Mouse (Mus musculus) Patski (cell line): ENCODE results near the gene Ei24. TPM values are rescaled to one million over a fixed set of nuclear protein-coding genes. Genes with fewer than 3 reads are reported as not detected.

Experiments used
- ATAC-seq: fragments of 100-300 bp; one replicate; pipeline ENCODE4 v1.8.0; 2021
- CTCF ChIA-PET: fragments of 350-600 bp; sonication (Branson Sonifier 250); formaldehyde crosslinking; loops from one replicate; lab custom pipeline; 2022; ENCODE audit warnings: inconsistent platforms; lab: Charles Lee
- POLR2A ChIA-PET: fragments of 350-600 bp; sonication (Branson Sonifier 250); formaldehyde crosslinking; loops from one replicate; lab custom pipeline; 2022; ENCODE audit warnings: antibody characterized with exemption, inconsistent platforms; lab: Charles Lee
- DNase-seq: peaks from one replicate; pipeline ENCODE4 v3.0.0-alpha.2; 2011; ENCODE audit warnings: low read depth, low spot score
- H3K27me3 ChIP-seq: fragments of 371-371 bp; one replicate; pipeline ENCODE4 v1.5.1; 2021
- CTCF ChIP-seq: fragments of 100-300 bp; IDR thresholded peaks from one replicate; pipeline ENCODE4 v1.5.1; 2021
- in situ Hi-C: fragments of 300-500 bp; cut with MboI; formaldehyde crosslinking; loops from 3 replicates; pipeline ENCODE4 v1.11.1; 2018; ENCODE audit warnings: low pct_unique_long_range_greater_than_20kb, mixed read lengths
- polyA plus RNA-seq: library from polyadenylated mRNA; unstranded; gene quantifications from one replicate; pipeline ENCODE4 v1.2.3, GENCODE M21; 2021

Ei24 gene
- polyA plus RNA-seq, 1 experiment from 2014 or later = 88.3 TPM

- in situ Hi-C loops = no loop called here
- no peak for TF ChIP-seq CTCF
- POLR2A ChIA-PET = interaction anchor here (0.6 kb wide), 1 partner anchor 1219 kb away, joined by 3 read pairs; no protein-coding TSS in a partner anchor
- DNase-seq (no peak), ATAC-seq (no peak)
- peaks cover 29% of the 10 kb centered on the region for H3K27me3 ChIP-seq
- CTCF ChIA-PET = no interaction called here
Observed at GRCm38 (mm10) chr9:36818905-36819304, 21.7 kb upstream of the Ei24 start.

GRCm38 (mm10) chr9:36814486-36814885 is 17.3 kb upstream of the Ei24 start:
- ATAC-seq (no peak), DNase-seq (no peak)
- peaks cover 19% of the 10 kb centered on the region for H3K27me3 ChIP-seq
- in situ Hi-C loops = no loop called here
- ChIA-PET POLR2A (interaction anchor here (0.6 kb wide), 1 partner anchor 528 kb away, joined by 5 read pairs; no protein-coding TSS in a partner anchor), CTCF (no interaction called here)
- TF ChIP-seq CTCF = peak; percentile 25

GRCm38 (mm10) chr9:36808126-36808785 is 11.1 kb upstream of the Ei24 start:
- ChIA-PET POLR2A (no interaction called here), CTCF (no interaction called here)
- H3K27me3 ChIP-seq = peaks cover 17% of the 10 kb centered on the region
- ATAC-seq (no peak), DNase-seq (no peak)
- in situ Hi-C loops = no loop called here
- no peak for TF ChIP-seq CTCF

GRCm38 (mm10) chr9:36805256-36805975 is 8.2 kb upstream of the Ei24 start:
- peaks cover 19% of the 10 kb centered on the region for H3K27me3 ChIP-seq
- no peak for ATAC-seq
- no peak for DNase-seq
- in situ Hi-C loops = no loop called here
- no peak for TF ChIP-seq CTCF
- ChIA-PET POLR2A (no interaction called here), CTCF (no interaction called here)

GRCm38 (mm10) chr9:36803926-36804325 is 6.7 kb upstream of the Ei24 start:
- no peak for ATAC-seq
- TF ChIP-seq CTCF = no peak
- ChIA-PET CTCF (no interaction called here), POLR2A (no interaction called here)
- in situ Hi-C loops = no loop called here
- peaks cover 14% of the 10 kb centered on the region for H3K27me3 ChIP-seq
- no peak for DNase-seq

- in situ Hi-C loops = no loop called here
- CTCF ChIA-PET = no interaction called here
- POLR2A ChIA-PET = no interaction called here
- peaks cover 14% of the 10 kb centered on the region for H3K27me3 ChIP-seq
- no peak for TF ChIP-seq CTCF
- no peak for DNase-seq
- no peak for ATAC-seq
Observed at GRCm38 (mm10) chr9:36803386-36803785, 6.2 kb upstream of the Ei24 start.

- H3K27me3 ChIP-seq = peaks cover 14% of the 10 kb centered on the region
- CTCF ChIA-PET = no interaction called here
- DNase-seq (no peak), ATAC-seq (no peak)
- in situ Hi-C loops = no loop called here
- TF ChIP-seq CTCF = no peak
- POLR2A ChIA-PET = no interaction called here
Observed at GRCm38 (mm10) chr9:36802951-36803350, 5.8 kb upstream of the Ei24 start.

- no peak for DNase-seq
- TF ChIP-seq CTCF = no peak
- ChIA-PET CTCF (no interaction called here), POLR2A (no interaction called here)
- in situ Hi-C loops = no loop called here
- H3K27me3 ChIP-seq = peaks cover 14% of the 10 kb centered on the region
- no peak for ATAC-seq
Observed at GRCm38 (mm10) chr9:36801961-36802360, 4.8 kb upstream of the Ei24 start.

- ChIA-PET CTCF (no interaction called here), POLR2A (interaction anchor here (1.6 kb wide), 1 partner anchor 17 kb away, joined by 4 read pairs; no protein-coding TSS in a partner anchor)
- H3K27me3 ChIP-seq = peaks cover 8% of the 10 kb centered on the region
- no peak for DNase-seq
- in situ Hi-C loops = no loop called here
- ATAC-seq = no peak
- TF ChIP-seq CTCF = no peak
Observed at GRCm38 (mm10) chr9:36796224-36796623, 969 bp downstream of the Ei24 start.

GRCm38 (mm10) chr9:36795556-36795955 is 1.6 kb downstream of the Ei24 start:
- CTCF ChIA-PET = no interaction called here
- TF ChIP-seq CTCF = no peak
- POLR2A ChIA-PET = interaction anchor here (0.5 to 1.6 kb wide), 2 partner anchors 16 to 25 kb away, joined by 3 to 4 read pairs; no protein-coding TSS in a partner anchor
- DNase-seq = no peak
- in situ Hi-C loops = no loop called here
- ATAC-seq = no peak
- H3K27me3 ChIP-seq = peaks cover 4% of the 10 kb centered on the region

- no peak for DNase-seq
Observed at GRCm38 (mm10) chr9:36794487-36794886, 2.7 kb downstream of the Ei24 start.

More at GRCm38 (mm10) chr9:36794487-36794886, 2.7 kb downstream of the Ei24 start:
- ATAC-seq = no peak
- in situ Hi-C loops = no loop called here
- H3K27me3 ChIP-seq = no peaks in the 10 kb centered on the region
- TF ChIP-seq CTCF = no peak
- CTCF ChIA-PET = no interaction called here
- POLR2A ChIA-PET = no interaction called here
